Mouse (Mus musculus): Measurements from ENCODE around the gene Amhr2. TPM values are rescaled to one million over a fixed set of nuclear protein-coding genes. Genes with fewer than 3 reads are reported as not detected.

Gene Amhr2
- polyA plus RNA-seq, 1 experiment from 2014 or later, result not detected

DNA sequence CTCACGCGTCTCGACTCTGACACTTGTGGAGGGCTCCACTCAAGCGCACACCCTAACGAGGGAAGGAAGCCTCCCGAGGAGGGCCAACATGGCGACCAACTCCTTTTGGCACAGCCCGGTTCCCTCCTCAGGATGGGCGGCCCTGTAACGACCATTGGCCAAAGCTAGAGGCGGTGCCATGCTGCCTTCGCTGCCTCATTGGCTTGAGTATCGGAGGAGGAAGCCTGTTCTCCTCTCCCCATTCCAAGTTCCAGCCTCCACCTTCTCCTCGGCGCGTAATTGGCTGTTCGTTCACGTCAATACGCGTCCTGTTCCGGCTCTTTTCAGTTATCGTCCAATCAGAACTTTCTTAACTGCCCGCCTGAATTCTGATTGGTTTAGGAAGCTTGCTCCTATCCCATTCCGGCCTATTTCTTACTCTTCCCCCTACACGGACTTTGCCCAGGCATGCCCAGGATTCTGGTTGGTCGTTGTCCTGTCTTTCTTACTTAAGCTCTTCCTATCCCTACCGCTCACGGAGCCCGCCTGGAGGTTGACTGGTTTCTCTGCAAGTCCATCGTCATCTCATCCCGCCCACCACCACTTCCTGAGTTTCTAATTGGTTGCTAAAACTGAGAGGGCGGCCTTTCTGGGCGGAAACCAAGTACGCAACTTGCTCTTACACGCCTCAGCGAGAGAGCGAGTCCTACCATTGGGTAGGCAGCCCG is 39.5 kb upstream of the Amhr2 start, which contains the start of gene Sp1:
Sp1 (plus strand) TSS at position 655 of the 707 bp plus-strand sequence.
- peak; percentile 99 for ATAC-seq (ENCODE audit: insufficient number of reproducible peaks, low FRiP score, low TSS enrichment, low read depth)

DNA sequence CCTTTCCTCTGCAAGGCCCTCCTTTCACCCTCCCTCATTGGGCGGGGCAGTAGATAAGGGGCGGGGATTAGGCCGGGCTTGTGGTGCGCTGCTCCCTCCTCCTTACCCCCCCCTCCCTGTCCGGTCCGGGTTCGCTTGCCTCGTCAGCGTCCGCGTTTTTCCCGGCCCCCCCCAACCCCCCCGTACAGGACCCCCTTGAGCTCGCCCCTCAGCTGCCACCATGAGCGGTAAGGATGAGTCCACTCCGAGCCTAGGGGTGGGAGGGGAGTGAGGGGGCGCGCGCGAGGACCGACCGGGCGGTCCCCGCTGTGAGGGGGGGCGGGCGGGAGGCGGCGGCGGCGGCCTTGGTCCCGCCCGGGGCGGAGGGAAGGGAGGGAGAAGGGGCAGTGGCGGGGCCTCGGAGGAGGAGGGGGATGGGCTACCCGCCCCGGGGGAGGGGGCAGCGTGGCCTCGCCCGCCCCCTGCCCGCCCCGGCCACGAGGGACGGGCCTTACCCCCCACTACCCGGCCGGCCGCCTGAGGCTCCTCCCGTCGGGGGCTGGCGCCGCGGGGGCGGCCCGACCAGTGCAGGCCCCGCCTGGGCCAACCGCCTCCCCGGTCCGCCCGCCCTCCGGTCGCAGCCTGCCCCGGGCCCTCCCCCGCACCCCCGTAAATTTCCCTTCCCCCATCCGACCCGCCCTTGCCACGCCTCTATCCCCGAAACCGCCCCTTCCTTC is 38.8 kb upstream of the Amhr2 start:
- H3K36me3 ChIP-seq (ENCODE audit: control insufficient read depth, insufficient read depth, low read length), result peaks cover 26% of the 10 kb centered on the region
- H3K9me3 ChIP-seq (ENCODE audit: control insufficient read depth, low read length), result no peaks in the 10 kb centered on the region
- H3K4me1 ChIP-seq (ENCODE audit: control insufficient read depth, insufficient read depth, low read length), result peaks cover 14% of the 10 kb centered on the region; the same call in 1 of the 2 replicates
- 0% methylated on average over 25 of the region's 69 CpGs for WGBS
- peak overlapping the region; percentile 79 for H3K4me3 ChIP-seq (ENCODE audit: low read depth, low read length)
- H3K9ac ChIP-seq (ENCODE audit: low read length), result peak overlapping the region; percentile 94
- H3K27me3 ChIP-seq (ENCODE audit: control insufficient read depth, insufficient read depth, low read length), result no peaks in the 10 kb centered on the region
- ATAC-seq (ENCODE audit: insufficient number of reproducible peaks, low FRiP score, low TSS enrichment, low read depth), result no peak
- H3K27ac ChIP-seq (replicated peaks; ENCODE audit: low read depth, low read length), result peak overlapping the region; percentile 98
- DNase-seq (ENCODE audit: low spot score), result peak; percentile 78
- peak overlapping the region; percentile 46 for H3K4me2 ChIP-seq (ENCODE audit: low read depth, severe bottlenecking)

More for the DNA sequence above, 39.5 kb upstream of the Amhr2 start, which contains the start of gene Sp1:
- Histone ChIP-seq H3K27ac (replicated peaks; ENCODE audit: low read depth, low read length) (peak within 1 kb of the TSS; percentile 99), H3K36me3 (ENCODE audit: control insufficient read depth, insufficient read depth, low read length) (peaks cover 26% of the 10 kb centered on the region), H3K9ac (ENCODE audit: low read length) (peak within 1 kb of the TSS; percentile 94), H3K9me3 (ENCODE audit: control insufficient read depth, low read length) (no peaks in the 10 kb centered on the region), H3K4me3 (ENCODE audit: low read depth, low read length) (peak within 1 kb of the TSS; percentile 79), H3K27me3 (ENCODE audit: control insufficient read depth, insufficient read depth, low read length) (no peaks in the 10 kb centered on the region), H3K4me2 (ENCODE audit: low read depth, severe bottlenecking) (peak within 1 kb of the TSS; percentile 46), H3K4me1 (ENCODE audit: control insufficient read depth, insufficient read depth, low read length) (peaks cover 14% of the 10 kb centered on the region; the same call in 1 of the 2 replicates)
- DNase-seq (ENCODE audit: low spot score), result peak; percentile 98
- under 1% methylated on average over 38 of the region's 38 CpGs for WGBS

DNA sequence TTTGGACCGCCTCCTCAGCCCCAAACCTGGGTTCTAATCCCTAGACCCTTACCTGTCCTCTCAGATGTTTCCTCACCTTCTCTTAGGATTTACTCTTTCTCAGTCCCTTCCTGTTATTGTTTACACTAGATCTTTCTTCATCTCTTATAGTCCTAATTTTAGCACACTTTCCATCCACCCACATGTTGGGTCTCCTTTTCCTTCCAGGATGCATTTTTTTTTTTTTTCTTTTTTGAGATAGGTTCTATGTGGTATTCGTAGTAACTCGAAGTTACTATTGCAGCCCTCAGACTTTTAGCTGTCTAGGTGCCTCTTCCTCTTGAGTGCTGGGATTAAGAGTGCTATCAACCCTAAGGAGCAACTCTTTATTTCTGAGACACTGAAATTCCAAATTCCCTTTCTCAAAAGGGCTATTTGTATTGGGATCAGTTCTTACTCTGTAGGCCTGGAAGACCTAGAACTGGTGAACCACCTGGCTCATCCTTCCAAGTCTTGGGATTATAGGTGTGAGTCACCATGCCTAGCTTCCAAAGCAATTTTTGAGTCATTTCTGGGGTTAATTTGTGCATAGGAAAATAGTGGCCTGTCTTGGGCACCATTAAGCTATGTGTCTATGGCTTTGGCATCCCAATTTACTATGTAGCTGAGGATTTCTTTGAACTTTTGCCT is 38.1 kb upstream of the Amhr2 start:
- DNase-seq (ENCODE audit: low spot score) (no peak), ATAC-seq (ENCODE audit: insufficient number of reproducible peaks, low FRiP score, low TSS enrichment, low read depth) (no peak)
- Histone ChIP-seq H3K4me3 (ENCODE audit: low read depth, low read length) (peak overlapping the region; percentile 79), H3K4me2 (ENCODE audit: low read depth, severe bottlenecking) (peak overlapping the region; percentile 46), H3K9me3 (ENCODE audit: control insufficient read depth, low read length) (no peaks in the 10 kb centered on the region), H3K27me3 (ENCODE audit: control insufficient read depth, insufficient read depth, low read length) (no peaks in the 10 kb centered on the region), H3K36me3 (ENCODE audit: control insufficient read depth, insufficient read depth, low read length) (peaks cover 31% of the 10 kb centered on the region), H3K4me1 (ENCODE audit: control insufficient read depth, insufficient read depth, low read length) (peaks cover 14% of the 10 kb centered on the region; the same call in 1 of the 2 replicates), H3K27ac (replicated peaks; ENCODE audit: low read depth, low read length) (peak overlapping the region; percentile 98), H3K9ac (ENCODE audit: low read length) (peak overlapping the region; percentile 94; the same call in 1 of the 2 replicates)
- WGBS, result 30% methylated on average over 3 of the region's 3 CpGs

DNA sequence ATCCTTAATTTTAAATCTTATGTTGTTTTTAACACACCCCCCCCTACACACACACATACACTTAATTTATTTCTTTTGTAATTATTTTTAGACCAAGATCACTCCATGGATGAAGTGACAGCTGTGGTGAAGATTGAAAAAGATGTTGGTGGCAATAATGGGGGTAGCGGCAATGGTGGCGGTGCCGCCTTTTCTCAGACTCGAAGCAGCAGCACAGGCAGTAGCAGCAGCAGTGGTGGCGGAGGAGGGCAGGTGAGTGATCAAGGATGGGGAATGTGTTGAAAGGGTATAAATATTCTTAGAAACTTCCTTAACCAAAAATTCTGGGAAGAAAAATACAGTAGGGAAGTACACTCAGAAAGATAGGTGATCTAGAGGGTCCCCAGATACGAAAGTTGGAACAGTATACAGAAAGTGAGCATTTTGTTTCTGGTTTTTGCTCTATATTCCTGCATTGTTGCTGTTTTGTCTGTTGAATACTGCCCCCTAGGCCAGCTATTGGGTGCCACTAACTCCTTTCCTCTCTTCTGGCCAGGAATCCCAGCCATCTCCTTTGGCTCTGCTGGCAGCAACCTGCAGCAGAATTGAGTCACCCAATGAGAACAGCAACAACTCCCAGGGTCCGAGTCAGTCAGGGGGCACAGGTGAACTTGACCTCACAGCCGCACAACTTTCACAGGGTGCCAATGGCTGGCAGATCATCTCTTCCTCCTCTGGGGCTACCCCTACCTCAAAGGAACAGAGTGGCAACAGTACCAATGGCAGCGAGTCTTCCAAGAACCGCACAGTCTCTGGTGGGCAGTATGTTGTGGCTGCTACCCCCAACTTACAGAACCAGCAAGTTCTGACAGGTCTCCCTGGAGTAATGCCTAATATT is 37.2 kb upstream of the Amhr2 start:
- ATAC-seq (ENCODE audit: insufficient number of reproducible peaks, low FRiP score, low TSS enrichment, low read depth) (no peak), DNase-seq (ENCODE audit: low spot score) (no peak)
- peaks cover 14% of the 10 kb centered on the region; the same call in 1 of the 2 replicates for H3K4me1 ChIP-seq (ENCODE audit: control insufficient read depth, insufficient read depth, low read length)
- WGBS, result 94% methylated on average over 10 of the region's 10 CpGs
- H3K27ac ChIP-seq (replicated peaks; ENCODE audit: low read depth, low read length), result no peak overlapping the region
- no peak overlapping the region; the same call in 1 of the 2 replicates for H3K4me3 ChIP-seq (ENCODE audit: low read depth, low read length)
- no peaks in the 10 kb centered on the region for H3K9me3 ChIP-seq (ENCODE audit: control insufficient read depth, low read length)
- H3K27me3 ChIP-seq (ENCODE audit: control insufficient read depth, insufficient read depth, low read length), result no peaks in the 10 kb centered on the region
- no peak overlapping the region for H3K9ac ChIP-seq (ENCODE audit: low read length)
- peaks cover 34% of the 10 kb centered on the region for H3K36me3 ChIP-seq (ENCODE audit: control insufficient read depth, insufficient read depth, low read length)
- no peak overlapping the region for H3K4me2 ChIP-seq (ENCODE audit: low read depth, severe bottlenecking)

- Histone ChIP-seq H3K4me1 (ENCODE audit: control insufficient read depth, insufficient read depth, low read length) (peaks cover 14% of the 10 kb centered on the region; the same call in 1 of the 2 replicates), H3K4me2 (ENCODE audit: low read depth, severe bottlenecking) (peak overlapping the region; percentile 15; the same call in 1 of the 2 replicates), H3K27me3 (ENCODE audit: control insufficient read depth, insufficient read depth, low read length) (no peaks in the 10 kb centered on the region), H3K36me3 (ENCODE audit: control insufficient read depth, insufficient read depth, low read length) (peaks cover 38% of the 10 kb centered on the region), H3K9me3 (ENCODE audit: control insufficient read depth, low read length) (no peaks in the 10 kb centered on the region), H3K4me3 (ENCODE audit: low read depth, low read length) (no peak overlapping the region), H3K27ac (replicated peaks; ENCODE audit: low read depth, low read length) (no peak overlapping the region), H3K9ac (ENCODE audit: low read length) (no peak overlapping the region)
- no peak for ATAC-seq (ENCODE audit: insufficient number of reproducible peaks, low FRiP score, low TSS enrichment, low read depth)
- WGBS, result 87% methylated on average over 2 of the region's 2 CpGs
- no peak for DNase-seq (ENCODE audit: low spot score)
These were observed 36.5 kb upstream of the Amhr2 start for GRCm38 (mm10) chr15:102408558-102409130.

DNA sequence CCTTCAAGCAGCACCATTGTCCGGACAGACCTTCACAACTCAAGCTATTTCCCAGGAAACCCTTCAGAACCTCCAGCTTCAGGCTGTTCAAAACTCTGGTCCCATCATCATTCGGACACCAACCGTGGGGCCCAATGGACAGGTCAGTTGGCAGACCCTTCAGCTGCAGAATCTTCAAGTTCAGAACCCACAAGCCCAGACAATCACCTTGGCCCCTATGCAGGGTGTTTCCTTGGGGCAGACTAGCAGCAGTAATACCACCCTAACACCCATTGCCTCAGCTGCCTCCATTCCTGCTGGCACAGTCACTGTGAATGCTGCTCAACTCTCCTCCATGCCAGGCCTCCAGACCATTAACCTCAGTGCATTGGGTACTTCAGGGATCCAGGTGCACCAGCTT is 35.9 kb upstream of the Amhr2 start:
- peaks cover 14% of the 10 kb centered on the region; the same call in 1 of the 2 replicates for H3K4me1 ChIP-seq (ENCODE audit: control insufficient read depth, insufficient read depth, low read length)
- no peak overlapping the region for H3K4me3 ChIP-seq (ENCODE audit: low read depth, low read length)
- H3K4me2 ChIP-seq (ENCODE audit: low read depth, severe bottlenecking), result peak overlapping the region; percentile 15; the same call in 1 of the 2 replicates
- no peak overlapping the region for H3K9ac ChIP-seq (ENCODE audit: low read length)
- WGBS, result 99% methylated on average over 3 of the region's 3 CpGs
- DNase-seq (ENCODE audit: low spot score) (no peak), ATAC-seq (ENCODE audit: insufficient number of reproducible peaks, low FRiP score, low TSS enrichment, low read depth) (no peak)
- H3K27ac ChIP-seq (replicated peaks; ENCODE audit: low read depth, low read length), result no peak overlapping the region
- no peaks in the 10 kb centered on the region for H3K9me3 ChIP-seq (ENCODE audit: control insufficient read depth, low read length)
- H3K27me3 ChIP-seq (ENCODE audit: control insufficient read depth, insufficient read depth, low read length), result no peaks in the 10 kb centered on the region
- H3K36me3 ChIP-seq (ENCODE audit: control insufficient read depth, insufficient read depth, low read length), result peaks cover 38% of the 10 kb centered on the region

DNA sequence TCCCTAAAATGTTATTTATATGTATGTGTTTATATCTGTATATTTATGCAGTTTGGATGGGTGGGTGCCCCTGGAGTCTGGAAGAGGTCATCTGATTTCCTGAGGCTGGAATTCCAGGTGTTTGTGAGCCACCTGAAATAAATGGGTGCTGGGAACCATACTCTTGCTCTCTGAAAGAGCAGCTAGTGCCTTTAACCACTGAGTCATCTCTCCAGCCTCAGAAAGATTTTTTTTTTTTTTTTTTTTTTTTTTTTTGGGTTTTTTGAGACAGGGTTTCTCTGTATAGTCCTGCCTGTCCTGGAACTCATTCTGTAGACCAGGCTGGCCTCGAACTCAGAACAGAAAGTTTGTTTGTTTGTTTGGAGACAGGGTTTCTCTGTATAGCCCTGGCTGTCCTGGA is 34.1 kb upstream of the Amhr2 start:
- H3K9me3 ChIP-seq (ENCODE audit: control insufficient read depth, low read length), result no peaks in the 10 kb centered on the region
- H3K27ac ChIP-seq (replicated peaks; ENCODE audit: low read depth, low read length), result no peak overlapping the region
- WGBS, result 96% methylated on average over 1 of the region's 1 CpGs
- peak overlapping the region; percentile 5; the same call in 1 of the 2 replicates for H3K4me2 ChIP-seq (ENCODE audit: low read depth, severe bottlenecking)
- peaks cover 40% of the 10 kb centered on the region for H3K36me3 ChIP-seq (ENCODE audit: control insufficient read depth, insufficient read depth, low read length)
- H3K27me3 ChIP-seq (ENCODE audit: control insufficient read depth, insufficient read depth, low read length), result no peaks in the 10 kb centered on the region
- peaks cover 14% of the 10 kb centered on the region; the same call in 1 of the 2 replicates for H3K4me1 ChIP-seq (ENCODE audit: control insufficient read depth, insufficient read depth, low read length)
- no peak overlapping the region for H3K9ac ChIP-seq (ENCODE audit: low read length)
- no peak overlapping the region for H3K4me3 ChIP-seq (ENCODE audit: low read depth, low read length)
- no peak for DNase-seq (ENCODE audit: low spot score)
- ATAC-seq (ENCODE audit: insufficient number of reproducible peaks, low FRiP score, low TSS enrichment, low read depth), result no peak

All from limb, embryonic 11.5 days (tissue).